Mouse (Mus musculus) hindbrain, postnatal 0 days (tissue): ENCODE measurements at regions not wholly inside any gene's neighbourhood (a gene's known extent, or its start where the extent isn't known, plus 50 kb on each side); places are given as distances from the start of the nearest gene placed in this dataset.

Experiments
- ATAC-seq: fragments of 200-750 bp; cut with Nextera tagmentation; 2 replicates; pipeline ENCODE4 v1.8.0; 2017; ENCODE audit warnings: mild to moderate bottlenecking, moderate TSS enrichment, moderate library complexity
- DNase-seq: peaks from one replicate; pipeline ENCODE4 v3.0.0-alpha.2; 2015; ENCODE audit warnings: low spot score
- H3K27ac ChIP-seq: fragments of 300-500 bp; sonication (generic); 2 replicates; pipeline ENCODE4 v1.5.1; 2014; ENCODE audit warnings: mild to moderate bottlenecking
- H3K27me3 ChIP-seq: fragments of 300-500 bp; sonication (generic); 2 replicates; pipeline ENCODE4 v1.6.1; 2014; ENCODE audit warnings: low read length, mixed read lengths; ENCODE audit not compliant: insufficient read depth
- H3K36me3 ChIP-seq: fragments of 300-500 bp; sonication (generic); 2 replicates; pipeline ENCODE4 v1.6.1; 2014; ENCODE audit warnings: low read length, mixed read lengths; ENCODE audit not compliant: insufficient read depth
- H3K4me1 ChIP-seq: fragments of 300-500 bp; sonication (generic); 2 replicates; pipeline ENCODE4 v1.6.1; 2014; ENCODE audit warnings: antibody characterized with exemption, low read length, mixed read lengths; ENCODE audit not compliant: insufficient read depth
- H3K4me2 ChIP-seq: fragments of 300-500 bp; sonication (generic); 2 replicates; pipeline ENCODE4 v1.6.1; 2014; ENCODE audit warnings: low read depth, mild to moderate bottlenecking, low read length, moderate library complexity, mixed read lengths
- H3K4me3 ChIP-seq: fragments of 300-500 bp; sonication (generic); 2 replicates; pipeline ENCODE4 v1.5.1; 2014; ENCODE audit warnings: low read length
- H3K9ac ChIP-seq: fragments of 300-500 bp; sonication (generic); replicated peaks from 2 replicates; pipeline ENCODE4 v1.6.1; 2014; ENCODE audit warnings: mild to moderate bottlenecking, low read length, moderate library complexity, mixed read lengths
- H3K9me3 ChIP-seq: fragments of 300-500 bp; sonication (generic); 2 replicates; pipeline ENCODE4 v1.6.1; 2016; ENCODE audit warnings: low read length, mixed read lengths
- CTCF ChIP-seq: IDR thresholded peaks from 2 replicates; pipeline ENCODE4 v1.5.1; 2016; ENCODE audit warnings: antibody characterized with exemption, control low read depth, low read depth
- WGBS: fragments of 180-500 bp; shearing (Covaris S2); extraction: QIAGEN DNeasy Blood & Tissue Kit; methylation state at CpG from one replicate; pipeline ENCODE4 v1.1.7; 2014; 5-methylcytosine and 5-hydroxymethylcytosine counted together

DNA sequence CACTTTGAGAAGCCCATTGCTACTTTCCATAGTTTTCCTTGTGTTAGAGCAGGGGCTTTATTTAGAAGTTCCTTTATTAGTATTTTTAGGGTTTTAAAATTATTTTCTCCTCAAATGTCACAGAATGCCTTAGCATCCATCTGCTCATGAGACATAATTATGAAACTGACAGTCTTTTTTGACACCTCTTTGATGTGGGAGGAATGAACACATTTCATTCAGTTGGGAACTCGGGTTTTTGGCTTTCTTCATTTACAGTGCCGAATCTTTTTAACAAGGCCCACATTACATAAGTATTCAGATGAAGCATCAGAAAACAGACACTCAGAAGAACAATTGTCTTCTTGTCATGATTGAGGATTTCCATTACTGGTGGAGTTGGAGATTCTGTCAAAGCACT is 843.6 kb downstream of the Lrrtm4 start:
- Histone ChIP-seq H3K4me2 (no peak overlapping the region), H3K36me3 (no peaks in the 10 kb centered on the region), H3K9ac (no peak overlapping the region), H3K4me3 (no peak overlapping the region), H3K27me3 (no peaks in the 10 kb centered on the region), H3K9me3 (no peaks in the 10 kb centered on the region), H3K27ac (no peak overlapping the region), H3K4me1 (no peaks in the 10 kb centered on the region)
- no peak for TF ChIP-seq CTCF
- 81% methylated on average over 2 of the region's 2 CpGs for WGBS
- DNase-seq (no peak), ATAC-seq (no peak)

DNA sequence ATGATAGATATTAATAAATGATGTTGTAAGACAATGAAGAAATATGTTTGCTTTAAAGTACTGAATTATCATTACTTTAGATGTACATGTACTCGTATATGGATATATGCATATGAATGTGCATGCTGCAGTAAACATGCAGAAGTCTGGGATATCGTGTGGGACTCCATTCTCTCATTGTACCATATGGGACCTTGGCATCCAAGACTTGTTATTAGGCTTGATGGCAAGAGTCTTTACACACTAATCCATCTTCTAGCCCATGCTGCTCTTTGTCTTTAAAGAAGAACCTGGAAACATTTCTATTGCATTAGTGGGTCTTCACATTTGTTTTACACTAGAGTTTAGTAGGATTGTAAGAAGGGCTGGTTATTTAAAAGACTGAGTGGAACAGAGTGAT is 844.1 kb downstream of the Lrrtm4 start:
- TF ChIP-seq CTCF, result no peak
- no peak overlapping the region for H3K4me3 ChIP-seq
- ATAC-seq (no peak), DNase-seq (no peak)
- no peaks in the 10 kb centered on the region for H3K36me3 ChIP-seq
- H3K9me3 ChIP-seq, result no peaks in the 10 kb centered on the region
- H3K27me3 ChIP-seq, result no peaks in the 10 kb centered on the region
- H3K4me2 ChIP-seq, result no peak overlapping the region
- H3K4me1 ChIP-seq, result no peaks in the 10 kb centered on the region
- WGBS, result 80% methylated on average over 2 of the region's 2 CpGs
- H3K9ac ChIP-seq, result no peak overlapping the region
- no peak overlapping the region for H3K27ac ChIP-seq

DNA sequence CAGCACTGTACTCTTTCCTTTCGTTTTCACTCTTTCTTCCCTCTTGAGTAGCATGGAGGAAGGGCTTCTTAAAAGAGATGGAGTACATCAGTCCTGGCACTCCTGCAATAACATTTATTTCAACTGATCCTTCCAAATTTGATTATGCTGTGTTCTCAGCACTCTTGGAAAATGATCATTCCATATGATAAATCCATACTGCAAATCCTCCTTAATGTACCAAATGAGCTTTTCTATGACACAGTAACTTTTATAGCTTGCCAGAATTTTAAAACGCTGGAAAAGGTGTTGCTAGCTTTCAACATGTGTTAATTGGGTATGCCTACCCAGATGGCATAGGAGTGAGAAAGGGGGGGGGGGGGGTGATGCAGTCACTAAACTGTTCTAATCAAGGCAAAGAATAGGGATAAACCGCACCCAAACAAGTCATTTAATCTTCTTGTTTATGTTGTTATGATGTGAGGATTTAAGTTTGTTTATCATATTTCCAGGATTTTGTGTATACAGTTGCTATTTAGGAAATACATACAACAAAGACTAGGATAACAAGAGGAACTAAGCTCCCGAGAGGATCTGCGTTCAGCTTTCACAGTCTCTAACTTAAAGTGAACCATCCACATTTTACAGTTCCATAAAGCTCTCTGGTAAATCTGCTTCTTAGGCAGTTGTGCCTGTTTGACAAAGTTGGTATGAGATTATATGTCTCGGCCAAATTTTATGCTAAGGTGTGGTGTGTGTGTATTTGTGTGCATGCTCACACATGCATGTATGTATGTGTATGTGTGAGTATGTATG is 847.3 kb downstream of the Lrrtm4 start:
- no peaks in the 10 kb centered on the region for H3K36me3 ChIP-seq
- H3K9me3 ChIP-seq, result no peaks in the 10 kb centered on the region
- no peaks in the 10 kb centered on the region for H3K27me3 ChIP-seq
- no peak for ATAC-seq
- 81% methylated on average over 6 of the region's 6 CpGs for WGBS
- no peak overlapping the region for H3K4me2 ChIP-seq
- H3K27ac ChIP-seq, result no peak overlapping the region
- H3K9ac ChIP-seq, result no peak overlapping the region
- DNase-seq, result no peak
- H3K4me1 ChIP-seq, result no peaks in the 10 kb centered on the region
- no peak overlapping the region for H3K4me3 ChIP-seq
- no peak for TF ChIP-seq CTCF

DNA sequence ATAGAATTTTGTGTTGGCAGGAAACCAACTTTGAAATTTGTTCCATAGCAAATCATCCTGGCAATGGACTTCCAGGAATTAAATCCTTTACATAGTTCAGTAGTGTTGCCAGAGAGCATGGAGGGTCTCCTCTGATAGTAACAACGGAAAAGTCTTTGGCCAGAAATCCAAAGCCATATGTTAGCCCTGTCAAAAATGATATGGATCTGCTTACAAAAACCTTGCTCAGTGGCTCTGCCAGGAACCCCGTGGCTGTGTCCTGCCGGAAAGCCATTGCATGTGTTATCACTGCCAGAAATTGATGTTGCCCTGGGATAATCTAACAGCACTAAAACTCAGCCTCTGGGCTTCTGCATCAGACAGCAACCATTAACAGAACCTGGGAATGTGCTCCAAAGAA is 866.7 kb downstream of the Lrrtm4 start:
- no peak for TF ChIP-seq CTCF
- WGBS, result 45% methylated on average over 3 of the region's 3 CpGs
- ATAC-seq, result peak; percentile 80

DNA sequence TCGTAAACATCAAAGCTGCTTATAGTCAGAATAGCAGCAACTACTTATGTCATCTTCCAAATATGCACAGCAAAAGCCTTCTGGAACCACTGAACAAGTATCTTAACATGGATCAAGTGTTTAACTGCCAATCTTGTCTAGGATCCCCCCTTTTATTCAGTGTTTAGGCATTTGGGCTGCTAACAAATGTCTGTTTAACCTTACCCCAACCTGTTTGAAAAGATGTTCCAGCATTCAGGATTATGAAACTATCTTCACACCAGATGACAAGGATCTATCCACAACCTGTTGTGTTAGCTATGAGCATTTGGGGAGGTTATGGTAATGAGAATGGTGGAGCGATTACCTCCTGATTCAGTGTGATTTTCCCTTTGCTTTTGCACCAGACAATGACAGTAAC is 886.5 kb downstream of the Lrrtm4 start:
- Histone ChIP-seq H3K9ac (no peak overlapping the region), H3K4me3 (no peak overlapping the region), H3K9me3 (no peaks in the 10 kb centered on the region), H3K27ac (no peak overlapping the region), H3K27me3 (no peaks in the 10 kb centered on the region), H3K36me3 (no peaks in the 10 kb centered on the region), H3K4me2 (no peak overlapping the region), H3K4me1 (no peaks in the 10 kb centered on the region)
- DNase-seq (no peak), ATAC-seq (no peak)
- 97% methylated on average over 2 of the region's 2 CpGs for WGBS
- TF ChIP-seq CTCF, result no peak

More for the DNA sequence above, 866.7 kb downstream of the Lrrtm4 start:
- Histone ChIP-seq H3K4me2 (no peak overlapping the region), H3K9me3 (no peaks in the 10 kb centered on the region), H3K9ac (no peak overlapping the region), H3K27me3 (no peaks in the 10 kb centered on the region), H3K4me3 (no peak overlapping the region), H3K4me1 (no peaks in the 10 kb centered on the region), H3K27ac (no peak overlapping the region), H3K36me3 (no peaks in the 10 kb centered on the region)
- DNase-seq, result peak; percentile 79

DNA sequence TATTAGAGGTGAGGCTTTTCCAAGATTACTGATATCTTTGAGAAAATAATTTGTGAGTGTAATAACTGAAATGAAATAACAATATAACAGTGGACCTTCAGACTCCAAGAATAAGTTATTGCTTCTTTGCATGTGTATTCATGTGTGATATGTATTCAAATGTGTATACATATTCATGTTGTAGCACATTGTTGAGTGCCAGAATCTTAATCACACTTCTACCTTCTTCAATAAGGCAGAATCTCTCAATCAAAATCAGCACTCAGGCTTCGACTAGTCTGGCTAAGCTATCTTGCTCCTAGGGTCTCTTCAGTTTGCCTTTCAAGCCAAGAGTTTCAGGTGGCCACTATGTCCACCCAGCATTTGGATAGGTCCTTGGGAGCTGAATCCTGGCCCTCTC is 911.1 kb downstream of the Lrrtm4 start:
- WGBS, result 52% methylated on average over 1 of the region's 1 CpGs
- Histone ChIP-seq H3K9me3 (no peaks in the 10 kb centered on the region), H3K36me3 (no peaks in the 10 kb centered on the region), H3K27ac (no peak overlapping the region), H3K4me1 (no peaks in the 10 kb centered on the region), H3K4me2 (no peak overlapping the region), H3K27me3 (no peaks in the 10 kb centered on the region), H3K9ac (no peak overlapping the region), H3K4me3 (no peak overlapping the region)
- no peak for DNase-seq
- ATAC-seq, result no peak
- TF ChIP-seq CTCF, result no peak

DNA sequence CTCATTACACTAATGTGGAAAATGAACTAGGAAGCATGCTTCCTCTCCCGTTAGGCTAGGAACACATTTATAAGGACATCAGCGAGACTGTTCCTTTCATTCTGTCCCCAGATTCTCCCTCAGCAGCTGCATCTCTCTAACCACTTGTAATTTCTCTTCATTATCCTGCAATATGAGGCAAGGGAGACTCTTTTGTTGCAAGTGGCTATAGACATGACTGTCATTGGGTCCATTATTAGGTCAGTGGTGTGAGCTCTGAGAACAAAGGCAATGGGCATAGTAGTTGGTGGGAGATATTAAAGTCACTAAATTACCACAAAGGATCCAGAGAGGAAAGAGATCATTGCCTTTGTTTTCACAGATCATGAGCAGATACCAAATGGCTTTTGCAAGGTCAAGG is 948.3 kb upstream of the Gcfc2 start:
- Histone ChIP-seq H3K4me2 (no peak overlapping the region), H3K27me3 (no peaks in the 10 kb centered on the region), H3K36me3 (no peaks in the 10 kb centered on the region), H3K4me1 (no peaks in the 10 kb centered on the region), H3K9me3 (no peaks in the 10 kb centered on the region), H3K4me3 (no peak overlapping the region), H3K27ac (no peak overlapping the region), H3K9ac (no peak overlapping the region)
- DNase-seq (no peak), ATAC-seq (no peak)
- WGBS, result 66% methylated on average over 2 of the region's 2 CpGs
- no peak for TF ChIP-seq CTCF
